Mouse (Mus musculus) spleen, adult 2 months (tissue): ENCODE measurements around the gene Snx12.

Source experiments
- CTCF ChIP-seq: fragments of 200-500 bp; IDR thresholded peaks from 2 replicates; pipeline ENCODE4 v1.5.1; 2011; ENCODE audit warnings: mild to moderate bottlenecking, inconsistent platforms; ENCODE audit not compliant: insufficient read depth, insufficient read length, insufficient replicate concordance; ENCODE audit errors: extremely low read depth
- POLR2A ChIP-seq: fragments of 200-500 bp; IDR thresholded peaks from 2 replicates; pipeline ENCODE4 v1.6.1; 2011; ENCODE audit warnings: low read depth, low read length, inconsistent platforms

DNA sequence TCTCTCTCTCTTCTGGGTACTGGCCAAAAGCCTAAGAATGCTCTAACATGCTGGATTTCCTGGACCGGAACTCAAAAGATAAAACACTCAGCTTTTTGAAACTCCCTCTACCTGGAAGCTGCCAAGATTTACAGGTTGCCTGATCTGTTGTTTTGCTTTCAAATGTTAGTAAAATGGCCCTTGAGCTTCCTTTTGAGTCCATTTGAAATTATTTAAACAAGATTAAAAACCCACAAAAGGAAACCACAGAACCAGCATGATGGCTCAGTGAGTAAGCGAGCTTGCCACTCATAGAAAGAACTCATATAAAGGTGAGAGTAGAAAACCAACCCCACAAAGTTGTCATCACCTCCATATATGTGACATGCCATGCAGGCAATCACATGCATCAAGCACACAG, 93.8 kb downstream of the Snx12 start:
- TF ChIP-seq CTCF (no peak), POLR2A (no peak)
